In genomic region chr1:75447265-75448051, GRCm38 (mm10) we compare ENCODE assay signal across 8 mouse cellular contexts. TPM values are rescaled to one million over a fixed set of nuclear protein-coding genes. Genes with fewer than 3 reads are reported as not detected.
DNase-seq lines count a peak whose midpoint lies in the region; ATAC-seq and TF ChIP-seq lines count a peak whose summit lies in the region.

No protein-coding gene starts in this region.

- no peak for DNase-seq in kidney, adult 2 months
- DNase-seq in forebrain, embryonic 10.5 days (ENCODE audit: extremely low spot score, low spot score), result peak; percentile 45
- no peak for DNase-seq in frontal cortex, postnatal 14 days (ENCODE audit: low spot score in 2 of 2)
- no peak for DNase-seq in right cerebral cortex, postnatal 14 days

- peak; percentile 21 for ATAC-seq in kidney, embryonic 16.5 days (ENCODE audit: low FRiP score, low TSS enrichment)
- no peak for ATAC-seq in limb, embryonic 12.5 days (ENCODE audit: insufficient number of reproducible peaks, insufficient read depth, low FRiP score, low TSS enrichment, low read depth)
- ATAC-seq in neural tube, embryonic 15.5 days (ENCODE audit: low FRiP score), result 0 out of 2 replicates have a peak, but pooled peaks have one; percentile 6
- no peak for ATAC-seq in activated CD4-positive, CD25-positive, alpha-beta regulatory T cell, adult 4 months

- no peaks in the 10 kb centered on the region for H3K36me3 ChIP-seq in kidney, embryonic 16.5 days (ENCODE audit: insufficient read depth, low read length)
- H3K36me3 ChIP-seq in kidney, adult 2 months (ENCODE audit: control insufficient read depth, insufficient read depth, low read length), result no peaks in the 10 kb centered on the region
- 0 out of 2 replicates have a peak, but pooled peaks cover 1% of the 10 kb centered on the region for H3K36me3 ChIP-seq in forebrain, embryonic 10.5 days (replicated peaks)
- H3K36me3 ChIP-seq in limb, embryonic 12.5 days, result peaks cover 6% of the 10 kb centered on the region; the same call in 1 of the 2 replicates
- H3K36me3 ChIP-seq in neural tube, embryonic 15.5 days, result no peaks in the 10 kb centered on the region

- H3K27me3 ChIP-seq in kidney, embryonic 16.5 days (ENCODE audit: insufficient read depth, low read length), result peaks cover 49% of the 10 kb centered on the region
- H3K27me3 ChIP-seq in kidney, adult 2 months (replicated peaks; ENCODE audit: control insufficient read depth, insufficient read depth, low read length), result peaks cover 2% of the 10 kb centered on the region; the same call in 1 of the 2 replicates
- peaks cover 100% of the 10 kb centered on the region for H3K27me3 ChIP-seq in forebrain, embryonic 10.5 days (ENCODE audit: poor library complexity, severe bottlenecking)
- peaks cover 93% of the 10 kb centered on the region for H3K27me3 ChIP-seq in limb, embryonic 12.5 days
- H3K27me3 ChIP-seq in neural tube, embryonic 15.5 days (replicated peaks), result peaks cover 12% of the 10 kb centered on the region

- peaks cover 85% of the 10 kb centered on the region for H3K4me1 ChIP-seq in kidney, embryonic 16.5 days (ENCODE audit: insufficient read depth, low read length)
- no peaks in the 10 kb centered on the region for H3K4me1 ChIP-seq in kidney, adult 2 months (ENCODE audit: control insufficient read depth, insufficient read depth, low read length)
- H3K4me1 ChIP-seq in forebrain, embryonic 10.5 days, result peaks cover 100% of the 10 kb centered on the region
- peaks cover 80% of the 10 kb centered on the region for H3K4me1 ChIP-seq in limb, embryonic 12.5 days (replicated peaks)
- peaks cover 96% of the 10 kb centered on the region for H3K4me1 ChIP-seq in neural tube, embryonic 15.5 days

- H3K27ac ChIP-seq in kidney, embryonic 16.5 days (ENCODE audit: low read length), result peak overlapping the region; percentile 44; the same call in 1 of the 2 replicates
- H3K27ac ChIP-seq in kidney, adult 2 months (ENCODE audit: insufficient read depth, low read depth, low read length), result no peak overlapping the region
- peak overlapping the region; percentile 80 for H3K27ac ChIP-seq in forebrain, embryonic 10.5 days
- no peak overlapping the region for H3K27ac ChIP-seq in limb, embryonic 12.5 days
- peak overlapping the region; percentile 49 for H3K27ac ChIP-seq in neural tube, embryonic 15.5 days (replicated peaks)

- WGBS in kidney, embryonic 16.5 days, result 1% methylated on average over 10 of the region's 10 CpGs
- 7% methylated on average over 10 of the region's 10 CpGs for WGBS in kidney, adult 2 months
- 1% methylated on average over 10 of the region's 10 CpGs for WGBS in forebrain, embryonic 10.5 days
- WGBS in limb, embryonic 12.5 days, result 0% methylated on average over 10 of the region's 10 CpGs
- WGBS in neural tube, embryonic 15.5 days, result 8% methylated on average over 10 of the region's 10 CpGs

- H3K9me3 ChIP-seq in kidney, embryonic 16.5 days (ENCODE audit: low read length), result no peaks in the 10 kb centered on the region
- H3K9me3 ChIP-seq in forebrain, embryonic 10.5 days, result no peaks in the 10 kb centered on the region
- no peaks in the 10 kb centered on the region for H3K9me3 ChIP-seq in limb, embryonic 12.5 days
- no peaks in the 10 kb centered on the region for H3K9me3 ChIP-seq in neural tube, embryonic 15.5 days (replicated peaks)

- H3K4me2 ChIP-seq in kidney, embryonic 16.5 days (replicated peaks; ENCODE audit: low read depth, low read length), result peak overlapping the region; percentile 46
- H3K4me2 ChIP-seq in limb, embryonic 12.5 days, result peak overlapping the region; percentile 47
- peak overlapping the region; percentile 77 for H3K4me2 ChIP-seq in neural tube, embryonic 15.5 days

- no peak for TF ChIP-seq CTCF in kidney, adult 2 months (conservative IDR thresholded peaks at IDR 0.05; ENCODE audit: insufficient read depth, insufficient read length, low read depth, low read length)

- no peak overlapping the region for H3K9ac ChIP-seq in kidney, embryonic 16.5 days (replicated peaks; ENCODE audit: low read length)
- H3K9ac ChIP-seq in limb, embryonic 12.5 days (replicated peaks), result no peak overlapping the region; the same call in 1 of the 2 replicates
- 0 out of 2 replicates have a peak overlapping the region, but pooled peaks have one; percentile 20 for H3K9ac ChIP-seq in neural tube, embryonic 15.5 days (replicated peaks)

- TF ChIP-seq POLR2A in kidney, adult 2 months (IDR thresholded peaks at IDR 0.05; ENCODE audit: low read depth, low read length), result no peak

- peak overlapping the region; percentile 8; the same call in 1 of the 2 replicates for H3K4me3 ChIP-seq in kidney, embryonic 16.5 days (ENCODE audit: low read length)
- no peak overlapping the region for H3K4me3 ChIP-seq in kidney, adult 2 months (ENCODE audit: insufficient read depth, low read depth, low read length)
- peak overlapping the region; percentile 47 for H3K4me3 ChIP-seq in forebrain, embryonic 10.5 days
- H3K4me3 ChIP-seq in limb, embryonic 12.5 days (replicated peaks), result peak overlapping the region; percentile 19
- H3K4me3 ChIP-seq in neural tube, embryonic 15.5 days (replicated peaks), result no peak overlapping the region

RNA-seq across cellular contexts. Expression of gene Asic4, which starts 2.8 kb away (rescaled TPM):
- polyA plus RNA-seq in kidney, embryonic 16.5 days (2015; fragmentation: Nextera tagmentation; extraction: Ambion mirVana), result 1.00 and 1.5 TPM in 2 replicates
- 0.05 and 0.08 TPM in 2 replicates for polyA plus RNA-seq in kidney, adult 2 months (2012; rRNA removed)
- polyA plus RNA-seq in forebrain, embryonic 10.5 days (2016; fragmentation: Nextera tagmentation; extraction: Ambion mirVana), result 3.1 and 3.4 TPM in 2 replicates
- 0.50 and 0.78 TPM in 2 replicates for polyA plus RNA-seq in limb, embryonic 12.5 days (2016; fragmentation: Nextera tagmentation; extraction: Ambion mirVana)
- 22.9 and 31.6 TPM in 2 replicates for polyA plus RNA-seq in neural tube, embryonic 15.5 days (2015; fragmentation: Nextera tagmentation; extraction: Ambion mirVana)
- not detected for polyA plus RNA-seq in activated CD4-positive, CD25-positive, alpha-beta regulatory T cell, adult 4 months (2017; shearing (Covaris generic))

RNA-seq across cellular contexts. Expression of gene Gmppa, which starts 11.7 kb away (rescaled TPM):
- 91.4 and 91.6 TPM in 2 replicates for polyA plus RNA-seq in kidney, embryonic 16.5 days (2015; fragmentation: Nextera tagmentation; extraction: Ambion mirVana)
- polyA plus RNA-seq in kidney, adult 2 months (2012; rRNA removed), result 82.4 and 95.0 TPM in 2 replicates
- 55.9 and 60.1 TPM in 2 replicates for polyA plus RNA-seq in forebrain, embryonic 10.5 days (2016; fragmentation: Nextera tagmentation; extraction: Ambion mirVana)
- polyA plus RNA-seq in limb, embryonic 12.5 days (2016; fragmentation: Nextera tagmentation; extraction: Ambion mirVana), result 49.1 and 61.0 TPM in 2 replicates
- 72.4 and 78.3 TPM in 2 replicates for polyA plus RNA-seq in neural tube, embryonic 15.5 days (2015; fragmentation: Nextera tagmentation; extraction: Ambion mirVana)
- 10 to 100 TPM; 43.8 to 51.5 TPM for polyA plus RNA-seq in activated CD4-positive, CD25-positive, alpha-beta regulatory T cell, adult 4 months (2017; shearing (Covaris generic))

RNA-seq across cellular contexts. Expression of gene Chpf, which starts 31.6 kb away (rescaled TPM):
- 37.9 and 38.6 TPM in 2 replicates for polyA plus RNA-seq in kidney, embryonic 16.5 days (2015; fragmentation: Nextera tagmentation; extraction: Ambion mirVana)
- 31.6 and 51.9 TPM in 2 replicates for polyA plus RNA-seq in kidney, adult 2 months (2012; rRNA removed)
- polyA plus RNA-seq in forebrain, embryonic 10.5 days (2016; fragmentation: Nextera tagmentation; extraction: Ambion mirVana), result 20.1 and 20.5 TPM in 2 replicates
- polyA plus RNA-seq in limb, embryonic 12.5 days (2016; fragmentation: Nextera tagmentation; extraction: Ambion mirVana), result 22.1 and 27.1 TPM in 2 replicates
- polyA plus RNA-seq in neural tube, embryonic 15.5 days (2015; fragmentation: Nextera tagmentation; extraction: Ambion mirVana), result 48.3 and 51.7 TPM in 2 replicates
- polyA plus RNA-seq in activated CD4-positive, CD25-positive, alpha-beta regulatory T cell, adult 4 months (2017; shearing (Covaris generic)), result 1 to 10 TPM; 4.0 to 5.3 TPM

RNA-seq across cellular contexts. Expression of gene Tmem198, which starts 31.9 kb away (rescaled TPM):
- polyA plus RNA-seq in kidney, embryonic 16.5 days (2015; fragmentation: Nextera tagmentation; extraction: Ambion mirVana), result 0.77 and 0.99 TPM in 2 replicates
- 1.3 and 1.8 TPM in 2 replicates for polyA plus RNA-seq in kidney, adult 2 months (2012; rRNA removed)
- polyA plus RNA-seq in forebrain, embryonic 10.5 days (2016; fragmentation: Nextera tagmentation; extraction: Ambion mirVana), result 4.5 and 6.1 TPM in 2 replicates
- 0.36 and 0.74 TPM in 2 replicates for polyA plus RNA-seq in limb, embryonic 12.5 days (2016; fragmentation: Nextera tagmentation; extraction: Ambion mirVana)
- polyA plus RNA-seq in neural tube, embryonic 15.5 days (2015; fragmentation: Nextera tagmentation; extraction: Ambion mirVana), result 40.2 and 50.7 TPM in 2 replicates
- polyA plus RNA-seq in activated CD4-positive, CD25-positive, alpha-beta regulatory T cell, adult 4 months (2017; shearing (Covaris generic)), result under 1 TPM in 1 of 2 experiments, not detected in 1; 0.40 TPM

RNA-seq across cellular contexts. Expression of gene Obsl1, which starts 58.8 kb away (rescaled TPM):
- polyA plus RNA-seq in kidney, embryonic 16.5 days (2015; fragmentation: Nextera tagmentation; extraction: Ambion mirVana), result 55.7 and 60.9 TPM in 2 replicates
- 6.4 and 8.9 TPM in 2 replicates for polyA plus RNA-seq in kidney, adult 2 months (2012; rRNA removed)
- polyA plus RNA-seq in forebrain, embryonic 10.5 days (2016; fragmentation: Nextera tagmentation; extraction: Ambion mirVana), result 34.5 and 35.8 TPM in 2 replicates
- polyA plus RNA-seq in limb, embryonic 12.5 days (2016; fragmentation: Nextera tagmentation; extraction: Ambion mirVana), result 98.3 and 104 TPM in 2 replicates
- 33.1 and 37.6 TPM in 2 replicates for polyA plus RNA-seq in neural tube, embryonic 15.5 days (2015; fragmentation: Nextera tagmentation; extraction: Ambion mirVana)
- not detected for polyA plus RNA-seq in activated CD4-positive, CD25-positive, alpha-beta regulatory T cell, adult 4 months (2017; shearing (Covaris generic))

Comparison
In these comparisons a context has a peak if more than half of its experiments do, and no peak if none do; other contexts are left out.
1. H3K27ac ChIP-seq: peak in kidney, embryonic 16.5 days (single experiment), forebrain, embryonic 10.5 days (single experiment) and neural tube, embryonic 15.5 days (single experiment); none in kidney, adult 2 months (single experiment) and limb, embryonic 12.5 days (single experiment).
2. H3K4me3 ChIP-seq: peak in kidney, embryonic 16.5 days (single experiment), forebrain, embryonic 10.5 days (single experiment) and limb, embryonic 12.5 days (single experiment); none in kidney, adult 2 months (single experiment) and neural tube, embryonic 15.5 days (single experiment).
3. ATAC-seq: peak in kidney, embryonic 16.5 days (single experiment) and neural tube, embryonic 15.5 days (single experiment); none in limb, embryonic 12.5 days (single experiment) and activated CD4-positive, CD25-positive, alpha-beta regulatory T cell, adult 4 months (single experiment).
4. Peak in every context shown above with its lines, with median percentiles within 50 percentile points of each other: H3K4me2 ChIP-seq.